Mouse (Mus musculus): ENCODE results near the gene Larp1b.

The Larp1b gene

GRCm38 (mm10) chr3:41082885-41083789 lies 133.5 kb downstream of the Larp1b start, which contains the start of gene Pgrmc2:
Gene Pgrmc2 (minus strand): TSS chr3:41083046.
- DNase-seq: peak; percentile 98 to 99

DNA sequence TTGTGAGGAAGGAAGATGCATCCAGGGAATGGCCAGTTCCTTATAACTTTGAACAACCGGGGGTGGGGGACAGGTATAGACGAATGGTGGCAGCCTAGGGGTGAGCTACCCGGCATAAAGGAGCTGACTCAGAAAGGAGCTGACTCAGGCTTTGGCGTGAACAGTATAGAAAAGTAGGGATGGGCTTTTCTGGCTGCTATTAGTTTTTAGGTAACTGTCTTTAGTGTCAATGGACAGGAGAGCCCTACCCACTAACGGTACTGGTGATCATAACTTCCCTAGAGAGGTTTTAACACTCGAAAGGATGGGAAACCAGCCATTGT lies 134.1 kb downstream of the Larp1b start:
- DNase-seq: no peak

GRCm38 (mm10) chr3:41084421-41084820 lies 134.8 kb downstream of the Larp1b start:
- DNase-seq: no peak

- no peak for DNase-seq
These were observed 137.4 kb downstream of the Larp1b start for GRCm38 (mm10) chr3:41087071-41087470.

Measured in kidney, adult 8-10 months (tissue).